Mouse (Mus musculus): ENCODE data around the gene Zbtb34.

DNA sequence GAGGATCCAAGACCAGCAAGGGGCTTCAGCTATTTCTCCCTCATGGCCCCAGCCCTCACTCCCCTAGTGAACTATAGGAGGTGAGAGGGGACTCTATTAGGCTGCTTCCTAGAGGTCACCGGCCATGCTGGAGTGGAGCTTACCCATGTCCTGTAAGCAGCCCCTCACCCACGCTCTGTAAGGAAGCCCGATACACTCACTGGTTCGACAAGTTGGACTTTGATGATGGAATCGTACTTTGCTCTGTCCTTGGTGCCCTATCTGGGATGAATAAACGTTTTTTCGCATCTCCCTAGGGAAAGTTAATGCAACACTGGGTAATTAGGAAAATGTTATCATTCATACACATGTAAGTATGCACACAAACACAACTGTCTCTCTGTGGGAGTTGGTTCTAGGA, 30.9 kb upstream of the Zbtb34 start:
- TF ChIP-seq CTCF (IDR thresholded peaks at IDR 0.05; ENCODE audit: control insufficient read depth, insufficient read depth, insufficient read length) = no peak
- TF ChIP-seq MYOG (IDR thresholded peaks at IDR 0.05; ENCODE audit: control insufficient read depth, extremely low read depth, insufficient read length) = no peak
- TF ChIP-seq CEBPB (IDR thresholded peaks at IDR 0.05; ENCODE audit: low read depth) = no peak
- TF ChIP-seq MAX (IDR thresholded peaks at IDR 0.05) = no peak

All from C2C12 (cell line).